Mouse (Mus musculus): ENCODE results near the gene Sorcs2.

Sorcs2 gene

DNA sequence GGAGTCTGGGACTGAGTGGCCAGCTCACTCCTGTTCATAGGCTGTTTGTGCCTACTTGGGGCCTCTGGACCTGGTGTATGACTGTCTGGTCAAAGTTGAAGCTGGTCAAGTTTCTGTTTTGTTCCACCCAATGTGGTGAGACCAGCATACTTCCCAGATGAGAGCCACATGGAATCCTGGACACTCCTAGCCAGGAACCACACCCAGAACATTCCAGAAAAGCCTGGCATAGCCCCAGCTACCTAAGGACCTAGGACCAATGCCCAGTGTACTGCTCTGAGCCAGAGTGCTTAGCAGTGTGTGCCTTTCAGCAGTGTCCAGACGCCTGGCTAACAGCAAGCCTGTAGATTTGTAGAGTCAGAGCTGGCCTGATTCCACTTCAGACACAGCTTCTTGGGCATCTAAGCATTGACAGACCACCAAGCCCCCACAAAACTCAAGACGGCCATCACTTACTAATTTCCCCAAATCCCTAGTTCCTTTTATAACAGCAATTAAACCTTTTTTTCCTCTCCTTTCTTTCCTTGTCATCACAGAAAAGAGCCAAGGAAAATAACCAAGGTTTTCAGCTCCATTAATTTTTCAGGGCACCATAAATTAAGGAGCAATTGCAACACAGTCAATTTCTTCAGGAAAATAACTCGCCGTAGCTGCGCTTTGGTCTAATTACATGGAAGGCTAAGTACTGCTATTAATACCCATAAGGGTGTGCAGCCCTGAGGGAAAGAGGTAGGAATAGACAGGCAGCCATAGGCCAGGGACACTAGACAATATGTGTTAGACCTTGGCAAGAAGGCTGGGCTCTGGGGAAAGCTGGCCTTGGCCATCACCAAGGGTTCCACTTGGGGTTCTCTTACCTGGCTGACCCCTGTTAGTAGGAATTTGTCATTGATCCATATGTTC, 322.5 kb downstream of the Sorcs2 start:
- peak in 1 of 2 experiments; percentile 9 for DNase-seq (ENCODE audit: low spot score in 2 of 2)

DNA sequence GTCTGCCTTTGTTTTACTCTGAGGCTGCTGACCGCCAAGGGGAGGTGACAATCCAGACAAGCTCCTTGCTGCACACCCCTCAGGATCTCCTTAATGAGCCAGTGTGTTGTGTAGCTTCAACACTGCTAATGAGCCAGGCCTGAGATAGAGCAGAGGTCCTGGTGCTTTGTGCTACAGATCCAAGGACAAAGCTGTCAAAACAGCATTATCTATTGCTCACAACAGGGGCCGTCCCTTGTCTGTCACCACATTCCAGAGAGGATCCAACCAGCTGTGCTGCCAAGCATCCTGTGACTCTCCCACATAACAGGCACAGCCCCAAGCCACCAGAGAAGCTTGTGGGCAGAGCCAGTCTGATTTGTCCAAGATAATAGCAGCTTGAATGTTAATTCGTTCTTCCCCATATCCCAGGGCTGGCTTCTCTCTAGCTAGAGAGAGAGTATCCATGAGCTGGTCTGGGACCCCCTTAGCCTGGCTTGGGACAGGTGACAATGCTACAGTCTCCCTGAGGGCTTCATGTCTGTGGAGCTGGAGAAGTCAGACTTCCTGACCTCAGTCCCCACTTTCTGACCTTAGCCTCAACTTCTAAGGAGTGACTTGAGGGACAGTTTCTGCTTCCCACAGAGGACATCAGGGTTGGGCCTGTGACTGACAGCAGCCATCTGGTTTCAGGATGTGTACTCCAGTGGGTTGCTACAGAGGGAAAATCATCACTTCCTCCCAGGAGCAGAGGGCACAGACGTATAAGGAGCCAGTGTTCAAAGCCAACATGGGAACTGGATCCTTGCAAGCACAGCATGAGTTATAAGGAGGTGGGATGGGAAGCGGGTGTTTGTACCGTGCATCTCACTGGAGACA, 328.2 kb downstream of the Sorcs2 start:
- DNase-seq (ENCODE audit: low spot score in 2 of 2): no peak

DNA sequence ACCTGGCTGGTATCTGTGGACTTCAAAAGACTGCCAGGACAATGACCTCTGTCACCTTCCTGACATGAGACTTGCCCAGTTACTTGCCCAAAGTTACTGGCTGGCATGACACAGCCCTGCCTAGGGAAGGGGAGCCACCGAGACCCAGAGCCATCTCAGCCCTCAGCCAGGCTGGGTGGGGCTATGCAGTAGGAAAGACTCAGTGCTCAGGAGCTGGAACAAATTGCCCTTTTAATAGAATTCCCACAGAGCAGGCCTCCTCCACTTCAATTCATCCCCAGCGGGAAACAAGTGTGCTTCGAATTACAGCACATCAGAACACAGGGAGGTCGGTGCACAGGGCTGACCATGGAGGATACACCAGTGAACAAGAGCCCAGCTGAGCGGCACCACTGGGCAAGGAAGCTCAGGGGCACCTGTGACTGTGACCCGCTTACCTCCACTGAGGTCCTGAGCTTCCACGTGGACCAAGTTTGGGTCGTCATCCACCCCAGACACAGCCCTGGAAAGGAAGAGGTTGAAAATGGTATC, 330.2 kb downstream of the Sorcs2 start:
- DNase-seq (ENCODE audit: low spot score in 2 of 2): no peak

DNA sequence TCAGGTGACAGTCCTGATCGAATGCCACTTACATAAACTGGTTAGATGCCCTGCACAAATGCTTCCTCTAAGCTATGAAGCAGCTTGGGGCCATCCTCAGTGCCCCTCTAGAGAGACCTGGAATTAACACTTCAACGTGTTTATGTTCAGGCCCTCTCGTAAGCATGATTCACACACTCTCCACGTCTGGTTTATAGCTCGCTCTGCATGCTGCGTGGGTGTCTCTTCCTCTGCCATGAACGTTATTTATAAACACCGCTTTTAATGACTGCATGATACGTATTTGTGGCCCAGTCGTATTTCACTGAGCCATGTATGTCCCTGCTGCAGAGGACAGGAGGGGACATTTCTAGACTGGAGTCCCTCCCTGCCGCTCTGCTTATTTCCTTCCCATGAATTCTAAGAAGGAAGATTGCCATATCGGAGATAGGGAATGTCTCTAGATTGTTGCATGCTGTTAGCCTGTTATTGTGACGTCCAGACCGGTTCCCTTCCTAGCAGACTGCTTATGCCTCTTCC, 340.1 kb downstream of the Sorcs2 start:
- no peak for DNase-seq (ENCODE audit: low spot score in 2 of 2)

- no peak for DNase-seq (ENCODE audit: low spot score in 2 of 2)
Observed at GRCm38 (mm10) chr5:36056921-36057320, 341.0 kb downstream of the Sorcs2 start.

- no peak for DNase-seq (ENCODE audit: low spot score in 2 of 2)
Observed at GRCm38 (mm10) chr5:36055876-36056275, 342.1 kb downstream of the Sorcs2 start.

- no peak for DNase-seq (ENCODE audit: low spot score in 2 of 2)
Observed at GRCm38 (mm10) chr5:36054498-36054897, 343.4 kb downstream of the Sorcs2 start.

DNA sequence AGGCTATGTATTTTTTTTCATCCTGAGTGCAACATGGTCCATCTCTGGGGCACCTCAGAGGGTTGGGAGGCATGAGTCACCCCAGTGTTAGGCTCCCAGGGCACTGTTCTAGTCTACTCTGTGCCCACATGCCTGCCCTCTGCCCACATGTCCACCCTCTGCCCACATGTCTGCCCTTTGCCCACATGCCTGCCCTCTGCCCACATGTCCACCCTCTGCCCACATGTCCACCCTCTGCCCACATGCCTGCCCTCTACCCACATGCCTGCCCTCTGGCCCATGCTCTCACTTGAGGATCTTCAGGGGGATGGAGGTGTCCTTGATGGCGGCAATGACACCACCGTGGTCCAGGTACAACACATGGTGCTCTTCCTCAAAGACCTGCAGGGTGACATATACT, 354.8 kb downstream of the Sorcs2 start:
- no peak for DNase-seq (ENCODE audit: low spot score in 2 of 2)

GRCm38 (mm10) chr5:36041756-36042155, 356.2 kb downstream of the Sorcs2 start:
- DNase-seq (ENCODE audit: low spot score in 2 of 2): no peak

GRCm38 (mm10) chr5:36041236-36041562, 356.7 kb downstream of the Sorcs2 start:
- DNase-seq (ENCODE audit: low spot score in 2 of 2): no peak

DNA sequence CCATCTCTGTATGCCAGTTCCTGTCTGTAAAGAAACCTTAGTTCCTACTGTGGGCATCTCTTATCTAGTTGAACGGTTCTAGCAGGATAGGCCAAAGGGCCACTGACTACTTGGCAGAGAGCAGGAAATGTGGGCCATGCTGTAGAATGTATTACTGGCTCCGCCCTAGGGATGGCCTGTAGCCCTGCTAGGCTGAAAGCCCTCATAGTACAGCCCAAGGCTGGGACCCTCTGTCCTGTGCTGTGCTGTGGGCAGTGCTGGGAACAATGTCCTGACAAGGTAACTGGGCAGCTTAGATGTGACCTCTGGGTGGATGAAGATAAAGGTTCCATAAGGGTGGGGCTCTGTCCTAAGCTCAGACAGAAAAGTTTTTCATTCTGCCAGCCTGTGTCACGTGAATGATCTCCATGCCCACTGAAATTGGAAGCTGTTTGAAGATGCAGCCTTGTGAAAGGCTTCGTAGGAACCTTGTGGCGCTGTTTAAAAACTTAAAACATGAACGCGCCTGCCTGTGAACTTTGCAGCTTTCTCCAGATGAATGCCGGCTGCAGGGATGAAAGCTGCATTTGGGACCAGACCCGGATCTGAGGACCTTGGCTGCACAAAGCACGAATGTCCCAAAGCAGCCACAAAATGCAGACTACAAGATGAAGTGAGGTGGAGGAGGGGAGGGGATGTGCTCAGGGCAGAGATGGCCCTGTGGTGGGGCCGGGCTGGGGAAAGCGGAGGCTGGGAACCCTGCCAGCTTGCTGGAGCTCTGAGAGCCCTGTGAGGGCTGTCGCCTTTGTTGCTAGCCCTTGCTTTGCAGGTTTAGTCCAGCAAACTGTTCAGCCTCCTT, 357.3 kb downstream of the Sorcs2 start:
- DNase-seq (ENCODE audit: low spot score in 2 of 2): peak in 1 of 2 experiments; percentile 23

- no peak for DNase-seq (ENCODE audit: low spot score in 2 of 2)
Observed at GRCm38 (mm10) chr5:36039596-36039995, 358.3 kb downstream of the Sorcs2 start.

DNA sequence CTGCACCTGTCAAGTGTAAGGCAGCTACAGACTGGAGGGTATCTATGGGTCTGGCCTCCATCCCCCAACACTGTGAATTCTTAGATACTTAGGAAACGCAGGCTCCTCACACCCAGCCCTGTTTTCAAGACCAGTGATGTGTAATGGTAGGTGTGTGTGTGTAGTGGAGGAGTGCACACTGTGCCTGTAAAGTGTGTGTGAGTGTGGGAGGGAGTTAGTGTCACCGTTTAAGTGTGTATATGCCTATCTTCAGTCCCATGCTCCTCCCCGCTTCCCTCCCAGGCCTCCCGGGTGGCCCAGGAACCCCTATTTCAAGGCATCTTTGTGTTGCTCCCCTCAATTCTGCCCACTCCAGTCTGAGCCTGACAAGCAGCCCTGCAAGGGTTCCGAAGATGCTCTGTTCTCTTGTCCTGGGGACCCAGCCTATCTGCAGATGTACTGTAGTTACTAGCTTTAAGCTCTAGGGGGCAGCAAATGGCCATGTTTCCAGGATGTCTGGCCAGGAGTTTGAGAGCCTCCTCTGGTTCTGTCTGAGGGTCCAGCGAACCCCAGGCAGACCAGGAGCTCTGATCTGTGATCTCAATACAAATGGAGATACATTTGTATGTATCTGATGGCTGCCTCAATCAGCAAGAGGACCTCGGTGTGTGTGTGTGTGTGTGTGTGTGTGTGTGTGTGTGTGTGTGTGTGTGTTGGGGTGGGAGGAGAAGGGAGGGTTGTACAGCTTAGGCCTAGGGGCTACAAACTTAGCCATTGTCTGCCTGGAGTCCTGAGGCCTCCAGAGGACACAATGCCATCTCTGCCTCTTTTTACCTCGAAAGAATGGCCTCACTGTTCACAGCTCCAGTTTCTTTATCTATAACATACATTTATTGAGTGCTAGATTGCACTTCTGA, 364.2 kb downstream of the Sorcs2 start:
- DNase-seq (ENCODE audit: low spot score in 2 of 2): peak; percentile 19 to 20

- no peak for DNase-seq (ENCODE audit: low spot score in 2 of 2)
Observed at GRCm38 (mm10) chr5:36025076-36025475, 372.9 kb downstream of the Sorcs2 start.

- DNase-seq (ENCODE audit: low spot score in 2 of 2): no peak
Observed at GRCm38 (mm10) chr5:36024003-36024685, 373.8 kb downstream of the Sorcs2 start.

GRCm38 (mm10) chr5:36022361-36022760, 375.6 kb downstream of the Sorcs2 start:
- no peak for DNase-seq (ENCODE audit: low spot score in 2 of 2)

DNA sequence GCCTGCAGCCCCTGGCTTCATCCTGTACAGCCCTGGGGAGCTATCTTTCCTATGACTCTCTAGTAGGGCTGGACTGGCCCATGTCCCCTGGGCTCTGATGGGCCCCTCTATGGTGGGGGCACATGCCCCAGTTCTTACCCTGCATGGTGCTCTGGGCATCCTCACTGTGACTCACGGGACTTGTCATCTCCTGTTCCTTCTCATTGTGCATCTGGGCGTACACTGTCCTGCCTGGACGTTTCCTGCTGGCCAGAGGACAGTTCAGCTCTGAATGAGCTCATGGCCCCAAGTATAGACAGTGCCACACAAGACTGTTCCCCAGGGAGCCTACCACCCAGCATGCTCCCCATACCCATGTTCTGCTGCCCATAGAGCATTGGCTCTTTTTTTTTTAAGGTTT, 376.8 kb downstream of the Sorcs2 start:
- no peak for DNase-seq (ENCODE audit: low spot score in 2 of 2)

DNA sequence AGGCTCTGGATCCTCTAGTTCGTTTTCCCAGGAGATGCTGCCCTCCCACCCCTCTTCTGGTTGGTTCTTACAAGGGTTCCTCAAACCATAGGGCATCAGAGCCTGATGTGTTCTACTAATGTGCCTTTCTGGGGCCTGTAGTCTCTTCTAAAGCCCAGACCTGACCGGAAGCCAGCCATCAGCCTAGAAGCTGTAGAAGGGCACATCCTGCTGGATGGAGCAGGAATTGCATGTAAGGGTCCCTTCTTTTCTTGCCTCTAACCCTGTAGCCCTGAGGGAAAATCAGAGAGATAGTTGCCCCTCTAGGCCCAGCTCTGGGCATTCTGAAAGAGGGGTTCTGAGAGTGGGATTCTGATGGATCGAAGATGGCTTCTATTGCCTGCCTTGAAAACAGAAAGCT, 379.6 kb downstream of the Sorcs2 start:
- no peak for DNase-seq (ENCODE audit: low spot score in 2 of 2)

GRCm38 (mm10) chr5:36009405-36009804, 388.5 kb downstream of the Sorcs2 start:
- no peak for DNase-seq (ENCODE audit: low spot score in 2 of 2)

GRCm38 (mm10) chr5:36007649-36008048, 390.3 kb downstream of the Sorcs2 start:
- DNase-seq (ENCODE audit: low spot score in 2 of 2): no peak

Measured in urinary bladder, postnatal 36 days (tissue).